Mouse (Mus musculus) erythroblast, adult 5-6 weeks (primary cell): ENCODE data around the gene Msh4. TPM values are rescaled to one million over a fixed set of nuclear protein-coding genes. Genes with fewer than 3 reads are reported as not detected.
"Not testable (repeated sequence)": the region's sequence is repeated elsewhere in the genome, so short reads cannot be mapped to it uniquely, and the experiment has no call there.

Experiments used
- ATAC-seq: replicated peaks from 2 replicates; pipeline ENCODE4 v1.8.0; 2016; ENCODE audit warnings: moderate number of reproducible peaks, mild to moderate bottlenecking, moderate TSS enrichment, inconsistent platforms; ENCODE audit not compliant: poor library complexity, low FRiP score, severe bottlenecking
- total RNA-seq, 2 experiments: library from RNA; stranded (forward) in 1 of 2; stranded (reverse) in 1 of 2; fragments of 150-400 nt in 1 of 2; fragments of 200-764, 138-1000 nt in 1 of 2; gene quantifications; 2 replicates each; pipeline versions ENCODE4 v1.2.3 to v1.2.4; 2015 to 2017; ENCODE audit warnings: low replicate concordance in 2 of 2

Msh4 gene
- total RNA-seq, 2 experiments from 2014 or later: not detected

- ATAC-seq: no peak
Observed at GRCm38 (mm10) chr3:153863816-153864215, 42.1 kb downstream of the Msh4 start.

GRCm38 (mm10) chr3:153860392-153860791 is 45.5 kb downstream of the Msh4 start:
- ATAC-seq: peak; percentile 77

GRCm38 (mm10) chr3:153858350-153859001 is 47.5 kb downstream of the Msh4 start:
- ATAC-seq: no peak

- peak; percentile 90 for ATAC-seq
Observed at GRCm38 (mm10) chr3:153852266-153852665, 53.7 kb downstream of the Msh4 start.

GRCm38 (mm10) chr3:153850759-153851158 is 55.2 kb downstream of the Msh4 start:
- peak; percentile 60 for ATAC-seq

- peak; percentile 76 for ATAC-seq
Observed at GRCm38 (mm10) chr3:153849368-153850015, 56.4 kb downstream of the Msh4 start.

- ATAC-seq: no peak
Observed at GRCm38 (mm10) chr3:153847207-153847733, 58.7 kb downstream of the Msh4 start.

GRCm38 (mm10) chr3:153846109-153846508 is 59.8 kb downstream of the Msh4 start:
- ATAC-seq: no peak

- ATAC-seq: no peak
Observed at GRCm38 (mm10) chr3:153845500-153845899, 60.4 kb downstream of the Msh4 start.

- no peak for ATAC-seq
Observed at GRCm38 (mm10) chr3:153844757-153845156, 61.2 kb downstream of the Msh4 start.

- ATAC-seq: no peak
Observed at GRCm38 (mm10) chr3:153844030-153844429, 61.9 kb downstream of the Msh4 start, which contains the start of gene Asb17. TSS of gene Asb17 (plus strand) at chr3:153844209.

- ATAC-seq: no peak
Observed at GRCm38 (mm10) chr3:153837593-153837992, 68.3 kb downstream of the Msh4 start.

- no peak for ATAC-seq
Observed at GRCm38 (mm10) chr3:153836316-153836715, 69.6 kb downstream of the Msh4 start.

GRCm38 (mm10) chr3:153835455-153836086 is 70.4 kb downstream of the Msh4 start:
- ATAC-seq: peak; percentile 76

GRCm38 (mm10) chr3:153834071-153834470 is 71.9 kb downstream of the Msh4 start:
- ATAC-seq: no peak

GRCm38 (mm10) chr3:153832654-153832945 is 73.3 kb downstream of the Msh4 start:
- no peak for ATAC-seq

- ATAC-seq: peak; percentile 55
Observed at GRCm38 (mm10) chr3:153831873-153832653, 73.9 kb downstream of the Msh4 start.

GRCm38 (mm10) chr3:153831014-153831872 is 74.7 kb downstream of the Msh4 start:
- peak; percentile 79 for ATAC-seq

GRCm38 (mm10) chr3:153829788-153830187 is 76.2 kb downstream of the Msh4 start:
- ATAC-seq: not testable (repeated sequence)
